Mouse (Mus musculus): ENCODE measurements around the gene Wdr6.
A peak's percentile ranks its signal among the peaks of the same experiment; 100 is the strongest.
"Not testable (repeated sequence)": the region's sequence is repeated elsewhere in the genome, so short reads cannot be mapped to it uniquely, and the experiment has no call there.

The Wdr6 gene

DNA sequence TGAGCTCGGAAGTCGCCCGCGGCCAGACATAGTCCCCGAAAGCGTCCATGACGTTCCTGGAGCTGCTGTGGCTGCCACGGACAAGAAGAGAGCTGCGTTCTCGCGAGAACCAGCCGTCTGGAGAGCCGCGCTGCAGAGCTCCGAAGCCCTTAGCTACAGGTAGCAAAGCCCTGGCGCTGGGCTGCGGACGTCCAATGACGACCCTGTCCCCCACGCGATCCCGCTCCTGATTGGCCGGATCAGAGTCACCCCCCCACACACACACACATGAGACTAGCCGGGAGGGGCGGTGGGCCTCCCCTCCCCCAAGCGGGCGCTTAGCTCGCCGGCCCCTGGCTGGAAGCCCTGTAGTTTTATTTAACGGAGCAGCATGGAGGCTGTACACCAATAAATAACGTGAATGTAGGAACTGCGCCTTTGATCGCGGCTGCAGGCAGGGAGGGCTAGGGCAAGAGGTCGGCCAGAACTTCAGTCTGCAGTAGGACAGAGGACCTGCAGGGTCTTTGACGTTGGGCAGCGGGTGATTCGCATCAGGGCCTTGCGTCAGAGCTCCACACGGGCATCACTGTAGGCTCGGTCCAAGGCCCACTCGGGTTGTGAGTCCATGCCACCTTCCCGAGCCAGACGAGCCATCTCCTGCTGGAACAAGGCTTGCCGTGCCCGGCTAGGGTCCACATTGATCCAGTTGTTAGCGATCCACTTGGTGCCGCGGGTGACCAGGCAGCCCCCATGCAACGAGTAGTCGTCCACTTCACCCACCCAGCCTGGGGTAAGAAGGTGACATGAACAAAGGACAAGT, at the start of gene Wdr6:
Wdr6 (minus strand) TSS at position 195 of the 799 bp plus-strand sequence.
- peak; percentile 96 for DNase-seq

DNA sequence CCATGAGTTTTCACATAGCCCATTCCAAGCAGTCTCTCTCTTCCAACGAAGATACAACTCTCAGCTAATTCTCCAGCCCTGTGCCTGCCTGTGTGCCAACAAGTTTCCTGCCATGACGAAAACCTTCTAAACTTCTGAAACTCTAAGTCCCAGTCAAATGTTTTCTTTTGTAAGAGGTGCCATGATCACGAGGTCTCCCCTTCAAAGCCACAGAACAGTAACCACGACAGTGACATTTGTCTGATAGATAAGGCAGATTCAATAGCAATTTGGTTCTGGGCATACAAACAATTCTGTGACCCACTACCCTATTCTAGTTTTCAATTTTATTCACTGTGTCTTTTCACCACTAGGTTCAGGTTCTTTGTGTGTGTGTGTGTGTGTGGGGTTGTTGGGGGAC, 49.6 kb upstream of the Wdr6 start:
- no peak for DNase-seq

DNA sequence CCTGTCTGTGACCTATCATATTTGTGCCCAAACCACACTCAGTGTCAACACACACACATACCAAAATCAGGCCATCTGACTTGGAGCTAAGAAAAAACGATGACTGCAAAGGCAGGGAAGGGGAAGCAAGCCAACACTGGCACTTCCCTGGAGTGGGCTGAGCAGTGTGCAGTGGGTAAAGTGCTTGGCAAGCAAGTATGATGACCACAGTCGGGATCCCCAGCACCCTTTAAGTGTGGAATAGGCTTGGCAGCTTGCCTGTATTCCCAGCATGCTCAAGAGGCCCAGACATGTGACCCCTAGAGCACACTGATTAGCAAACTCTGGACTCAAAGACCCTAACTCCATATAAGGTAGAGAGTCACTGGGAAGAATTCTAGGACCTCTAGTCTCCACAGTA, 48.0 kb upstream of the Wdr6 start:
- peak; percentile 46 for DNase-seq

DNA sequence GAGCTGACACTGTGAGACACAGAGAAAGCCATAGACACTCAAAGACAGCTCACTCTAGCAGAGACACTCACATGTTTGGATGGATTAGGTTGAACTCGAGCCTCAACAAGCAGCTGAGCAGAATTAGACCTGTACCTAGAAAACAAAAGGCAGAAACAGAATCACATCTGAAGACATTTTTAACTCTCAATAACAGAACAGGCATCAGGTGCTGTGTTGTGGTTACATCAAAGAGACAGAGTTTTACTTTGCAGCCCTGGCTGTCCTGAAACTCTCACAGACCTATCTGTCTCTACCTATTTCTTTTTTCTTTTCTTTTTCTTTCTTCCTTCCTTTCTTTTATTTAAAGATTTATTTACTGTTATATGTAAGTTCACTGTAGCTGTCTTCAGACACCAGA, 38.8 kb upstream of the Wdr6 start:
- no peak for DNase-seq

DNA sequence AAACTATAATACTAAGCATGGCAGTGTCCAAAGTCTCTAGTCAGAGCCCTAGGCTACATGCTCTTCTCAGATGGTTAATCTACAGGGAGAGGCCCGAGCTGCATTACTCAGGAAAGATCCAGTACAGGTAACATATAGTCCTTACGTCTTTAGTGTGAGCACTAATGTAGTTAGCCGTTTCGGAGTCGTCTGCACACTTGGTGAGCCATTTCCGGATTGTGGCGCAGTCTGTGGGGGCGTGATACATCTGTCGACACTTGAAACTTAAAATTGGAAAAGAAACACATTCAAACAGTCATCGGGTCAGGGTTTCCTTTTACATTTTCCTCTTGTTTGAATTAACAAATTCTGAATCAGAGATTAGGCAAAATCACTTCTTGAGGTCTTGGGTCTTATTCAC, 32.9 kb upstream of the Wdr6 start:
- DNase-seq, result no peak

- no peak for DNase-seq
Measured at GRCm38 (mm10) chr9:108608889-108609288, 30.4 kb upstream of the Wdr6 start.

DNA sequence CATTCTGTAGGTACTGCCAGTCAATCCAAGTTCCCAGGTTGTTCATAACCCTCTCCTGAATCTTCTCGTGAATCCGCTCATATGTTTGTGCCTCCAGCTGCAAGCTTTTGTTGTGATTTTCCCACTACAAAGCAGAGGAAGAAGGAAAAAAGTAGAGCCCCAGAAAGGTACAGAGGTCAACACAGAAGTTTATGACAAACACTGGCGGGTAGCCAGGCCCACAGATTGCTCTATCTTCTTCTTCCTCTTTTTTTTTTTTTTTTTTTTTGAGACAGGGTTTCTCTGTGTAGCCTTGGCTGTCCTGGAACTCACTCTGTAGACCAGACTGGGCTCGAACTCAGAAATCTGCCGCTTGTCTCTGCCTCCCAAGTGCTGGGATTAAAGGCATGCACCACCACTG, 29.4 kb upstream of the Wdr6 start:
- not testable (repeated sequence) for DNase-seq

DNA sequence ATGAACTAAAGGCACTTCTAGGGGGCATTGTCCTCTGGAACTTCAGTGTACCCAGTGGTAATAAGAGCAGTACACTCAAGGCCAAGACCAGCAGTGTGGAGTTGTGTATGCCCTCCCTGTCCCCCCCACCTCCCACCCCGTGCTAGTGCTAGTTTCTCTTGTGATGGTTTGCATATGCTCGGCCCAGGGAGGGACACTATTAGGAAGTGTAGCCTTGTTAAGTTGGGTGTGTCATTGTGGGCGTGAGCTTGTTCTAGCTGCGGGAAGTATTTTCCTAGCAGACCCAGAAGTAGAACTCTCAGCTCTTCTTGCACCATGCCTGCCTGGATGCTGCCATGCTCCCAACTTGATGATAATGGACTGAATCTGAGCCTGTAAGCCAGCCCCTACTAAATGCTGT, 23.4 kb upstream of the Wdr6 start:
- DNase-seq, result no peak

DNA sequence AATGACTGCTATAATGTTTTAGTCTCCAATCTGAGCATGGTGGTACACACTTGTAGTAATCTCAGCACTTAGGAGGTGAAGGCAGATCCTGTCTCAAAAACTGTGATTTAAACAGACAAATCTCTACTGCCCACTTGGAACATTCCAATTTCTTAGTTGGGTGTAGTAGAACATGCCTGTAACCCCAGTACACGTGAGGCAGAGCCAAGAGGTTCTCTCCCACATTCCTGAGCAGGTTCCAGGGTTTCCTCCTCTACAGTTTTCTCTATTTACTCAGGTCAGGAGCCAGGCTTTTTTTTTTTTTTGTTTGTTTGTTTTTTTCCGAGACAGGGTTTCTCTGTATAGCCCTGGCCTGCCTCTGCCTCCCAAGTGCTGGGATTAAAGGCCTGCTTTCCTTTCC, 21.5 kb upstream of the Wdr6 start:
- DNase-seq, result no peak

- DNase-seq, result no peak
Measured at GRCm38 (mm10) chr9:108599021-108599566, 20.6 kb upstream of the Wdr6 start.

GRCm38 (mm10) chr9:108596998-108597764, 18.6 kb upstream of the Wdr6 start, which contains the start of gene P4htm:
TSS of gene P4htm (minus strand) at chr9:108597667.
- DNase-seq, result no peak

- no peak for DNase-seq
Measured at GRCm38 (mm10) chr9:108594354-108594753, 15.8 kb upstream of the Wdr6 start.

GRCm38 (mm10) chr9:108591462-108591861, 12.9 kb upstream of the Wdr6 start:
- DNase-seq, result no peak

DNA sequence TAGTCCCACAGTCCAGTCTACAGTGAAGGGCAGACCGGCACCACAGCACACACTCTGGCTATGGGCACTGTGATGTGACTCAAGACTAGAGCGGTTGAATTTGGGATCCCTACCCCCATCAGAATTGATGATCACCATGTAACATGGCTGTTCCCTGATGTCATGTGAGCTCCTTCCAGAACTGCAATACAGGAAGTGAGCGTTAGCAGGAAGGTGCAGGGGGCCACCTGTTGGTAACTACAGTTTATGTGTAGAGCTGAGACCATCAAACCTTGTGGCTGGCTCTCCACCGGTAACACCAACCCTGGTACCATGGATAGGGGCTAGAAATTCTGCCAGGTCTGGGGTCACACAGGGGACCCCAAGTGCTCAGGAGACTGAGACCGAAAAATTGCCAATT, 10.7 kb upstream of the Wdr6 start:
- no peak for DNase-seq

GRCm38 (mm10) chr9:108587571-108588180, 9.1 kb upstream of the Wdr6 start:
- DNase-seq, result no peak

GRCm38 (mm10) chr9:108579344-108579690, 778 bp upstream of the Wdr6 start:
- no peak for DNase-seq

DNA sequence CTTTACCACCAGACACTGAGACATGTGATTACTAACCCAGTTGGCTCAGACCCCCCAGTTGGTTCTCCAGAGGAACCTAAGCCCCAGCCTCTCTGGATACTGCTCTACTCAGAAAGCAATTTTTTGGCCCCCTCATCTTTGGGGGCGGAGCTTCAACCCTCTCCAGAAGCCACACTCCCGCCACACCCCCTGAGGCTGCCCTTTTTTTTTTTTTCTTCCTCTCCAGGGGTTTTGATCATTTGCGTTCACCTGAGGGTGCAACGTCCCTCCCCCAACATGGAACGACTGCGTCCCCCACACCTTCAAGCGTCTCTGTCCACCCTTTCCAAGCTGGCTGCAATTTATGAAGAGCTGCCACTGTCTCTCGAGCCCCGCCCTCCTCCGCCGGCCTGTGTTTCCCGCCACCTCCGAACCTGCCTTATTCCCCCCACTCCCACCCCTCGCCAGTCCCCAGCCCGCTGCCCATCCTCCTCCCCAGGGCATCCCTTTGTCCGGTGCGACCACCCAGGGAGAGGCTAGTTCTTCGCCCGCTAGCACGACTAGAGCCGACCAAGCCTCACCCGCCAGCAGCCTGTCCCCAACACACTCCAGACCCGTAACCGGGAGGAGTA, 500 bp downstream of the Wdr6 start:
- no peak for DNase-seq

- DNase-seq, result no peak
Measured at GRCm38 (mm10) chr9:108577025-108577424, 1.5 kb downstream of the Wdr6 start.

DNA sequence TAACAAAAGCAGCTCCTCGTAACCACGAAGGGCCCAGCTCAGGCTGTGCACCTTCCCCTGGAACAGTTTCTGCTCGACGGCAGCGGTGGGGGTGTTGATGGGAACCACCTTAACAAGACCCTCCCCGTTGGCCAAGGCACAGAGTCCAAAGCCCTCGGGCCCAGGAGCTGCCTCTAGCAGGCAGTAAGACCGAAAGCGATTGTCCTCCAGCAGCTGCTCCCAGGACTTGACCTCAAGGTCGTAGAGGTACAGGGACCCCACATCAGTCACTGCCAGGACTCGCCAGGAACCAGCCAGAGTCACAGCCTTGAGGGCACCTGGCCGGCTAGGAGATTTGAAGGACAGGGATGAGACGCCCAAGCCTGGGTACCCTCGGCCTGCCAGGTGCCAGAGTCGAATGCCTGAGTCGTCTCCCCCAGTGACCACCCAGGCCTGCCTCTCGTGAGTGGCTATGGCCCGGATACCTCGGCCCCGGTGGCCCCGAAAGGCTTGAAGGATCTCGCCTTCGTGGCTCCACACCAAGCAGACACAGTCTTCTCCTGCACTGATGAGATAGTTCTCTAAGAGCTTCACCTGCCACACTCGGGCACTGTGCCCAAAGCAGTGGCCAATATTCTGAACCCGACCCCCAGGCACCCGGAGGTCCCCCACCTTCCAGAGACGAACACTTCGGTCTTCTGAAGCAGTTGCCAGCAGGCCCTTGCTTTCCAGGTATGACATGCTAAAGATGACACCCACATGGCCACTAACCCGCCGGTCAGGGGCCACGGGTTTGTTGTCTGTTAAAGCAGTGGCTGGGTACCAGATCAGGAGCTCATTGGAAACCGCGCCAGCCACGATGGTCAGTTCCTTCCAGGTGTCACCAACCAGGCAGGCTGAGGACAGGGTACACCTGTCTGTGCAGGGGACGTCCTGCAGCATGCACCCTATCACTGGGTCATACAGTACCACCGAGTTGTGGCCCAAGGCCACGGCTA, 2.9 kb downstream of the Wdr6 start:
- no peak for DNase-seq

DNA sequence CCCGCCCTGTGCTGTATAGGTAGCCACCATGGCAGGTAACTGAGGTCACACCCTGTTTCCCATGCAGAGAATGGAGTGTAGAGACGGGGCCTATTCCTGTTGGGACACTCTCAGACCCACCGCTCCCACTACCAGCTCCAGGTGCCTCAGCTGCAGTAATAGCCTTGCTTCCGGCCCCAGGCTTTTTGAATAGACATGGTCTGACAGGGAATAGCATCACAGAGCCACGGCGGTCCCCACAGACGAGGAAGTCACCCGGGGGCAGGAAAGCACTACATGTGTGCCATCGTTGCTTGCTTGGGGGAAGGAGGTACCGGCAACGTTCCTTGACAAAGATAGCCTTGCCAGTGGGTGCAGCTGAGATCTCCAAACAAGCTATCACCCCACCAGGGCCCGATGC, 3.6 kb downstream of the Wdr6 start:
- DNase-seq, result no peak

GRCm38 (mm10) chr9:108573774-108574690, 4.5 kb downstream of the Wdr6 start:
- DNase-seq, result peak; percentile 66

Measured in kidney, adult 9 months (tissue).